Mouse (Mus musculus) CH12.LX (cell line): Measurements from ENCODE around the gene Ppp1r13l.

Experiments used
- CTCF ChIP-seq, 2 experiments: IDR thresholded peaks in 1 of 2; conservative IDR thresholded peaks in 1 of 2; 2 replicates each; pipeline ENCODE4 v1.5.1; 2011 to 2012; ENCODE audit warnings: low read depth in 2 of 2, low read length in 2 of 2, improper control_type of control experiment in 1 of 2, inconsistent platforms in 1 of 2, mild to moderate bottlenecking in 1 of 2, moderate library complexity in 1 of 2
- POLR2A ChIP-seq: IDR thresholded peaks from 2 replicates; pipeline ENCODE4 v1.6.1; 2011; ENCODE audit warnings: low read depth, mild to moderate bottlenecking, improper control_type of control experiment, low read length
- ZMIZ1 ChIP-seq: IDR thresholded peaks from 2 replicates; pipeline ENCODE4 v1.6.1; 2012; ENCODE audit warnings: low read depth, mild to moderate bottlenecking, inconsistent platforms, low read length, improper control_type of control experiment

- TF ChIP-seq ZMIZ1 (no peak), CTCF (conservative IDR thresholded peaks at IDR 0.05 in 1 of 2, IDR thresholded peaks at IDR 0.05 in 1 of 2; ENCODE audit: low read depth in 2 of 2, low read length in 2 of 2) (no peak), POLR2A (no peak)
Observed at GRCm38 (mm10) chr7:19378049-19378448, 18.5 kb downstream of the Ppp1r13l start.
